Mouse (Mus musculus) midbrain, embryonic 10.5 days (tissue): Measurements from ENCODE around the gene Slc44a4. TPM values are rescaled to one million over a fixed set of nuclear protein-coding genes. Genes with fewer than 3 reads are reported as not detected.

Experiments used
- DNase-seq: peaks from one replicate; pipeline ENCODE4 v3.0.0-alpha.2; 2017; ENCODE audit warnings: low spot score
- H3K27ac ChIP-seq: fragments of 300-500 bp; sonication (generic); replicated peaks from 2 replicates; pipeline ENCODE4 v1.5.1; 2016; ENCODE audit warnings: mild to moderate bottlenecking
- H3K27me3 ChIP-seq: fragments of 300-500 bp; sonication (generic); 2 replicates; pipeline ENCODE4 v1.6.1; 2016; ENCODE audit warnings: low read depth, mild to moderate bottlenecking; ENCODE audit not compliant: poor library complexity, severe bottlenecking
- H3K36me3 ChIP-seq: fragments of 300-500 bp; sonication (generic); 2 replicates; pipeline ENCODE4 v1.6.1; 2016; ENCODE audit warnings: mild to moderate bottlenecking, moderate library complexity
- H3K4me1 ChIP-seq: fragments of 300-500 bp; sonication (generic); 2 replicates; pipeline ENCODE4 v1.6.1; 2016
- H3K4me3 ChIP-seq: fragments of 300-500 bp; sonication (generic); 2 replicates; pipeline ENCODE4 v1.5.1; 2016; ENCODE audit warnings: mild to moderate bottlenecking, moderate library complexity
- H3K9me3 ChIP-seq: fragments of 300-500 bp; sonication (generic); replicated peaks from 2 replicates; pipeline ENCODE4 v1.6.1; 2016; ENCODE audit warnings: mild to moderate bottlenecking
- WGBS: fragments of 180-500 bp; shearing (Covaris S2); methylation state at CpG from one replicate; pipeline ENCODE4 v1.1.7; 2016; 5-methylcytosine and 5-hydroxymethylcytosine counted together
- polyA plus RNA-seq: library from polyadenylated mRNA; unstranded; fragments of >200 nt; fragmentation: Nextera tagmentation; extraction: Ambion mirVana; gene quantifications from 2 replicates; pipeline ENCODE4 v1.2.1, GENCODE M21; 2016

Slc44a4 gene
- polyA plus RNA-seq, 1 experiment from 2014 or later = not detected

DNA sequence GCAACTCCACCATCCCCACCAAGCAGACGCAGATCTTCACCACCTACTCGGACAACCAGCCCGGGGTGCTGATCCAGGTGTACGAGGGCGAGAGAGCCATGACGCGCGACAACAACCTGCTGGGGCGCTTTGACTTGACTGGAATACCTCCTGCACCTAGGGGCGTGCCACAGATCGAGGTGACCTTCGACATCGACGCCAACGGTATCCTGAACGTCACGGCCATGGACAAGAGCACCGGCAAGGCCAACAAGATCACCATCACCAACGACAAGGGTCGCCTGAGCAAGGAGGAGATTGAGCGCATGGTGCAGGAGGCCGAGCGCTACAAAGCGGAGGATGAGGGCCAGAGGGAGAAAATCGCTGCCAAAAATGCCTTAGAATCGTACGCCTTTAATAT is 64.0 kb downstream of the Slc44a4 start:
- H3K9me3 ChIP-seq = no peaks in the 10 kb centered on the region
- H3K4me1 ChIP-seq = peaks cover 24% of the 10 kb centered on the region
- WGBS = 88% methylated on average over 27 of the region's 27 CpGs
- H3K27me3 ChIP-seq = peaks cover 12% of the 10 kb centered on the region
- no peak overlapping the region for H3K4me3 ChIP-seq
- H3K27ac ChIP-seq = no peak overlapping the region
- peaks cover 13% of the 10 kb centered on the region for H3K36me3 ChIP-seq
- no peak for DNase-seq

- H3K4me3 ChIP-seq = no peak overlapping the region
- no peaks in the 10 kb centered on the region for H3K9me3 ChIP-seq
- no peak for DNase-seq
- peaks cover 23% of the 10 kb centered on the region for H3K36me3 ChIP-seq
- H3K27me3 ChIP-seq = no peaks in the 10 kb centered on the region
- 91% methylated on average over 4 of the region's 4 CpGs for WGBS
- H3K27ac ChIP-seq = no peak overlapping the region
- peaks cover 27% of the 10 kb centered on the region for H3K4me1 ChIP-seq
These were observed 65.4 kb downstream of the Slc44a4 start for GRCm38 (mm10) chr17:34979631-34980030.

Other genes with a start within 250 kb of the Slc44a4 start
- not detected in 2 replicates for gene Tnxb, start 243.9 kb upstream of the Slc44a4 start, polyA plus RNA-seq
- gene C4b, start 170.6 kb upstream of the Slc44a4 start, polyA plus RNA-seq = not detected in 2 replicates
- gene Cyp21a1, start 109.9 kb upstream of the Slc44a4 start, polyA plus RNA-seq = not detected in 2 replicates
- 30.2 and 30.6 TPM in 2 replicates for gene Stk19, start 77.5 kb upstream of the Slc44a4 start, polyA plus RNA-seq
- 81.2 and 88.1 TPM in 2 replicates for gene Dxo, start 77.4 kb upstream of the Slc44a4 start, polyA plus RNA-seq
- 57.8 and 62.4 TPM in 2 replicates for gene Skiv2l, start 64.3 kb upstream of the Slc44a4 start, polyA plus RNA-seq
- gene Nelfe, start 64.1 kb upstream of the Slc44a4 start, polyA plus RNA-seq = 137 and 139 TPM in 2 replicates
- gene Cfb, start 51.9 kb upstream of the Slc44a4 start, polyA plus RNA-seq = 1.8 and 2.8 TPM in 2 replicates
- 5.8 and 6.1 TPM in 2 replicates for gene Zbtb12, start 35.0 kb upstream of the Slc44a4 start, polyA plus RNA-seq
- gene Gm20547, start 32.4 kb upstream of the Slc44a4 start, polyA plus RNA-seq = 0.07 TPM in 1 of 2 replicates, not detected in the other
- 1.3 TPM in 2 replicates for gene C2, start 16.2 kb upstream of the Slc44a4 start, polyA plus RNA-seq
- gene Ehmt2, start 16.0 kb upstream of the Slc44a4 start, polyA plus RNA-seq = 88.0 and 91.9 TPM in 2 replicates
- gene Neu1, start 16.8 kb downstream of the Slc44a4 start, polyA plus RNA-seq = 16.1 and 19.2 TPM in 2 replicates
- gene Hspa1b, start 44.8 kb downstream of the Slc44a4 start, polyA plus RNA-seq = 0.19 TPM in 1 of 2 replicates, not detected in the other
- 0.27 TPM in 1 of 2 replicates, not detected in the other for gene Gm20481, start 55.4 kb downstream of the Slc44a4 start, polyA plus RNA-seq
- gene Hspa1a, start 57.7 kb downstream of the Slc44a4 start, polyA plus RNA-seq = 1.3 and 1.6 TPM in 2 replicates
- 0.71 and 0.81 TPM in 2 replicates for gene Hspa1l, start 58.2 kb downstream of the Slc44a4 start, polyA plus RNA-seq
- 307 and 337 TPM in 2 replicates for gene Lsm2, start 67.4 kb downstream of the Slc44a4 start, polyA plus RNA-seq
- 177 and 210 TPM in 2 replicates for gene Vars, start 86.5 kb downstream of the Slc44a4 start, polyA plus RNA-seq
- 0.19 and 0.28 TPM in 2 replicates for gene Vwa7, start 102.1 kb downstream of the Slc44a4 start, polyA plus RNA-seq
- gene Sapcd1, start 113.5 kb downstream of the Slc44a4 start, polyA plus RNA-seq = 7.1 and 7.7 TPM in 2 replicates
- gene Msh5, start 132.3 kb downstream of the Slc44a4 start, polyA plus RNA-seq = 5.4 and 6.3 TPM in 2 replicates
- 216 and 217 TPM in 2 replicates for gene Clic1, start 135.5 kb downstream of the Slc44a4 start, polyA plus RNA-seq
- 527 and 597 TPM in 2 replicates for gene Ddah2, start 144.6 kb downstream of the Slc44a4 start, polyA plus RNA-seq
- 0.17 TPM in 2 replicates for gene Ly6g6c, start 150.9 kb downstream of the Slc44a4 start, polyA plus RNA-seq
- gene Mpig6b, start 151.7 kb downstream of the Slc44a4 start, polyA plus RNA-seq = 1.3 TPM in 2 replicates
- 0.32 and 0.59 TPM in 2 replicates for gene Ly6g6e, start 162.4 kb downstream of the Slc44a4 start, polyA plus RNA-seq
- 2.0 and 3.5 TPM in 2 replicates for gene Ly6g6d, start 163.6 kb downstream of the Slc44a4 start, polyA plus RNA-seq
- 0.70 and 0.86 TPM in 2 replicates for gene Ly6g6f, start 171.1 kb downstream of the Slc44a4 start, polyA plus RNA-seq
- gene Abhd16a, start 174.8 kb downstream of the Slc44a4 start, polyA plus RNA-seq = 56.7 and 68.5 TPM in 2 replicates
- not detected in 2 replicates for gene Ly6g5c, start 193.8 kb downstream of the Slc44a4 start, polyA plus RNA-seq
- gene Ly6g5b, start 201.0 kb downstream of the Slc44a4 start, polyA plus RNA-seq = 0.99 and 1.1 TPM in 2 replicates
- gene Gpank1, start 207.0 kb downstream of the Slc44a4 start, polyA plus RNA-seq = 33.4 and 34.5 TPM in 2 replicates
- 299 and 306 TPM in 2 replicates for gene Csnk2b, start 207.6 kb downstream of the Slc44a4 start, polyA plus RNA-seq
- 9.5 and 9.6 TPM in 2 replicates for gene D17H6S53E, start 211.9 kb downstream of the Slc44a4 start, polyA plus RNA-seq
- gene Apom, start 217.6 kb downstream of the Slc44a4 start, polyA plus RNA-seq = 0.53 and 0.66 TPM in 2 replicates
- gene Bag6, start 220.7 kb downstream of the Slc44a4 start, polyA plus RNA-seq = 56.6 and 67.4 TPM in 2 replicates